Mouse (Mus musculus) monocyte, adult 5-6 weeks (primary cell): Measurements from ENCODE around the gene Hddc3. TPM values are rescaled to one million over a fixed set of nuclear protein-coding genes. Genes with fewer than 3 reads are reported as not detected.

ENCODE experiments used
- ATAC-seq: fragments of 153-309, 156-312 bp; replicated peaks from 2 replicates; pipeline ENCODE4 v1.8.0; 2017; ENCODE audit warnings: mild to moderate bottlenecking; ENCODE audit not compliant: low TSS enrichment, insufficient number of reproducible peaks, severe bottlenecking, poor library complexity, low FRiP score
- total RNA-seq: library from RNA; stranded (forward); fragments of 200-1000, 200-491, 200-594 nt; gene quantifications from 3 replicates; pipeline ENCODE4 v1.2.3, GENCODE M21; 2017

The Hddc3 gene
- total RNA-seq, 1 experiment from 2014 or later: 6.1 TPM

DNA sequence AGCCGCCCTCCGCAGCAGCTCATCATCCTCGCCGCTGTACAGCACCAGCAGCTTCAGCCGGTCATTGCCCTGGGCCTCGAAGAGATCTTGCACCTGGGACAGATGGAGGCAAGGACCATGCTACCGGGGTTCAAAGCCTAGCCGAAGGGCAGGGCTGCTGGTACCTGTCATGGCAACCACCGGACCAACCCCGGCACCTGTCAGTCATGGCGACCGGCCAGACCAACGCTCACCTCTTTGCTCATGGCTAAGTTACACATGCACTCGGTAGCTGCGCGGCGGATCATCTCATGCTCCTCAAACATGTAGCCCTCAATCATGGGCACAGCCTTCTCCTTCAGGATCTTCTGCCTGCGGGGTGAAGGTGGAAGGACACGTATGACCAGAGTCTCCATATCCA lies 16.8 kb upstream of the Hddc3 start:
- ATAC-seq: no peak

GRCm38 (mm10) chr7:80330278-80330677 lies 12.6 kb upstream of the Hddc3 start:
- no peak for ATAC-seq

DNA sequence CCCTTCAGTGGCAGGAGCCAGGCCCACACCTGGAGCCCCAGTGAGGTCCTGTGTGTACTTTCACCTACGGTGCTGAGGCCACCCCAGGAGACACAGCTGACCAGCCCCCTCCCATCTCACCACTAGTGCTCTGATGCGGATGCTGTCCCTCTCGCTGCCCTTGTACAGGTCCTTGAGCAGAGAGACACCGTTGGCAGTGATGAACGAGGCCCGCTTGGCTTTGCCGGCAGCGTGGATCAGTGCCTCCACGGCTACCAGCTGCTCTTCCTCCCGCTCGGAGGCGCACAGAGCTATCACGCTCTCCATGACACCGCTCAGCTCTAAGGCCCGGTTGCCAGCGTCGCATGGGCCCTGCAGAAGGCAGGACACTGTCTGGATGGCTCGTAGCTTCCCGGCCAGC lies 11.5 kb upstream of the Hddc3 start:
- no peak for ATAC-seq

GRCm38 (mm10) chr7:80334848-80335247 lies 8.1 kb upstream of the Hddc3 start:
- ATAC-seq: no peak

DNA sequence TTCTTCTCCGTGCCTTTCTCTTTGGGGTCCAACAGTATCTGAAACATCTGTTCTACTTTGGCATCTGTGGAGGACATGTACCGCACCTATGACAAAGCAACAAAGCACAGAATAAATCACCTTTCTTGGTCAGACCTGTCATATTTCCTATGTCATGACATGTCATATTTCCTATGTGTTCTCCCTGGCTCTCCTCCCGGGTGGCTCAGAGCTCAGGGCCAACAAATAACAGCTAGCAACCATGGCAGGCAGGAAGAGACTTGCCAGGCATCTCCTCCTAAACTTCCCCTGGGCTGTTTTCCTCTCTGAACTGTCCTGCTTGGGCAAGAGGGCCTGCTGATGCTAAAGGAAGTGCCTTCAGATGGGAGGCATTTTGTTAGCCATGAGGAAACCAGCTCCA lies 6.0 kb upstream of the Hddc3 start:
- ATAC-seq: no peak

DNA sequence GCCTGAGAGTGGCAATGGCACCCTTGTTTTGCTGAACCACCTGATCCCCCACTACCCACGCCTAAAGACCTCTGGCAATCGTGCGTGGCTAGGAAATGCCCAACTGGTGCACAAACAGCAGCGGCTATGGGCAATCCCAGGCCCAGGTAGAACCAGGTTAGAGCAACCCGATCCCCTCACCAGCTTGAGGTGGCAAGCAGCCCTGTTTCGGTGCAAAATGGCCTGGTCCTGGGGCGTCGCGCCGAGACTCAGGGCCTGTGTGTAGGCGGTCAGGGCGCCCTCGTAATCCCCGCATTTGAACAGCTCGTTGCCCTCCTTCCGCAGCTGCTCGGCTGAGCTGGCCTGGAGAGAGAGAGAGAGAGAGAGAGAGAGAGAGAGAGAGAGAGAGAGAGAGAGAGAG lies 3.5 kb upstream of the Hddc3 start:
- no peak for ATAC-seq

- ATAC-seq: peak; percentile 87
These were observed 2.9 kb upstream of the Hddc3 start for GRCm38 (mm10) chr7:80339793-80340628.

DNA sequence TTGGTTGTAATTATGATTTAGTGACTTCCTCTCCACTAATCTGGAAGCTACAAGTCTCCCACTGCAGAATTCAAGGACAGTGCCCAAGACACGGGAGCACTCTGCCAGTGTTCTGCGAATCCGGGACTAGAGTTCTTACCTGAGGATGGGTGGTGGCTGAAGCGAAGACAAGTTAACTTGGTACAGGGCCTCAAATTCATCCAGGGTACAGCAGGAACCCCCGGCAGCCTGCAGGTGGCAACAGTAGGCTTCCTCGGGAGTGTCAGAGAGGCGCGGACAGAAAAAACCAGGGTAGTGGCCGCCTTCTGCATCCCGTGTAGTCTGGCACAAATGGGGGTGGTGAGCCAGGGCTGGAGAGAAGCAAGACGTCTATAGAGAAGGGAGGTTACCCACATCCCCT lies 2.1 kb upstream of the Hddc3 start, which contains the start of gene Unc45a:
Unc45a (minus strand) TSS at position 213 of the 400 bp plus-strand sequence.
- peak; percentile 53 for ATAC-seq

- ATAC-seq: no peak
These were observed 1.1 kb upstream of the Hddc3 start for GRCm38 (mm10) chr7:80341793-80342192.

DNA sequence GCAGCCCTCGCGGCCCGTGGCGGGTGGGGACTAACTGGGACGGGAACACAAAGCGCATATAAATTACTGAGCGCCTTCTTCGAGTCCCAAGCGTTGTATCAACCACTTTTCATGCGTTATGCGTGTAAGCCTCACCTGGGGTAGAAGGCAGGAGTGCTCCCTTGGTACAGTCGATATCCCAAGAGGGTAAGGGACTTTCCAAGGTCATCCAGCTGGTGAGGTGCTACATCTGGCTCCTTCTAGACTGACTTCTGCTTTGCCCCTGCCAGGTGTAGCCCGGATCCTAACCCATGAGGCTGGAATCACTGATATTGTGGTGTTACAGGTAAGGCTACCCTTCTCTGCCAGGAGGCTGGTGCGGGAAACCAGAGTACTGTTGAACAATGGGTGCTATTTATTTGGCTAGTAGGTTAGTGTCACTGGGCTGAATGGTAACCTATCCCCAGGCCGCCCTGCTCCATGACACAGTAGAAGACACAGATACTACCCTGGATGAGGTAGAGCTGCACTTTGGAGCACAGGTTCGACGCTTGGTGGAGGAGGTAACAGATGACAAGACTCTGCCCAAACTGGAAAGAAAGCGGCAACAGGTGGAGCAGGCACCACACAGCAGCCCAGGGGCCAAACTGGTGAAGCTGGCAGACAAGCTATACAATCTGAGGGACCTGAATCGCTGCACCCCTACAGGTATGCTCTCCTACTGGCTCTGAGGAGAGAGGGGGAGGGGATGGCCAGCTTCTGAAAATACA lies 540 bp downstream of the Hddc3 start:
- no peak for ATAC-seq

DNA sequence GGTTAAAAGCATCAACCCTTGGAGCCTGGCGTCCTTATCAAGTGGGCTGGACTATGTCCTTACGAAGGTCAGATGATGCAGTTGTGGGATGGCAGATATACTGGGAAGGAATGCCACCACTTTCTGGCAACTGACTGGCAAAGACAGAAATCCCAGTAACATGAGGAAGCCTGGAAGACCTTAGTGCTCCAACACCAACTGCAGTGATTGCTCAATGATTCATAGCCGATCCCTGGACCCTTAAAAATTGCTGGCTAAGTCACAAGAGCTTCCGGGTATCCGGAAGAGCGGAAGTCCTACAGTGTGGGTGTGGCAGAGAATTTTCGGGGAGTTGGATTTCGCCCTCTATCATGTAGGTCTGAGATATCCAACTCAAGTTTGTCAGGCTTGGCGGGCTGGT lies 3.3 kb downstream of the Hddc3 start:
- ATAC-seq: no peak

GRCm38 (mm10) chr7:80346830-80347229 lies 3.9 kb downstream of the Hddc3 start:
- no peak for ATAC-seq

GRCm38 (mm10) chr7:80347670-80348586 lies 5.0 kb downstream of the Hddc3 start:
- no peak for ATAC-seq

GRCm38 (mm10) chr7:80350808-80351207 lies 7.9 kb downstream of the Hddc3 start:
- ATAC-seq: no peak

DNA sequence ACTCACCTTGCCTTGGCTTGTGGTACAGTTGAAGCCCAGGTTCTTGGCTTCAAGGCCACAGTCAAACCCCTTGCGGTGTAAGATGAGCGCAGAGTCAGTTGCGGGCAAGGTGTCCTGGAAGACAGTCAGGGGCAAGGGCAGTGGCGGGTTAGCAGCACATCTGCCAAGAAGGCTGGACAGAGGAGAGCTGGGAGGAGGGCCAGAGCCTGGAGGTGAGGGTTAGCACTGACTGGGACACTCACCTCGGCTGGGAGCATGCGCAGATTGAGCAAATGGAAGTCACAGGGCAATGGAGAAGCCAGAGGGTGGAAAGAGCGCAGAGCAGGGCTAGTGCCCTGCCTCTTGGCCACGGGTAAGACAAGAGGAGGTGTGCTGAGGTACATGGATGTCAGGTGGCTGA lies 10.0 kb downstream of the Hddc3 start:
- ATAC-seq: no peak

DNA sequence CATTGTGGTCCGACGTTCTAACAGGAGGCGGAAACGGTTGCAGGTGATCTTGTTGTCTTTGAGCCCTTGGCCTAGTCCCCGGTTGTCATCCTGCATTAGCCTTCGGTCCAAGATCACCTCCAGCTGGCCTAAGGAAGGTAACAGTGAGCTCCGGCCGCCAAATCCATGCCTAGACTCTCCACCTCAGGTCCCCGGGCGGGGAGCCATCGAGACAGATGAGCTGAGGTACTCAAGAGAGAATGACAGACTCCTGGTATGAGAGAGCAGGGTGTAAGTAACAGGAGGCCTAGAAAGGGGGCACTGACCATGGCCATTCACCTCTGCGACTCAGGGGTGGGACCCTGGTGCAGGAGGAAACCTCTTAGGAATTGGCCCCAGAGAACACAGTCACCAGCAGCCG lies 13.4 kb downstream of the Hddc3 start:
- ATAC-seq: no peak

- no peak for ATAC-seq
These were observed 14.3 kb downstream of the Hddc3 start for GRCm38 (mm10) chr7:80357156-80357555.

- no peak for ATAC-seq
These were observed 15.1 kb downstream of the Hddc3 start for GRCm38 (mm10) chr7:80358039-80358438.

- no peak for ATAC-seq
These were observed 17.5 kb downstream of the Hddc3 start for GRCm38 (mm10) chr7:80360435-80360834.
